Mouse (Mus musculus) E14TG2a.4 (cell line): ENCODE measurements at regions not wholly inside any gene's neighbourhood (a gene's known extent, or its start where the extent isn't known, plus 50 kb on each side); places are given as distances from the start of the nearest gene placed in this dataset.

Experiments
- H3K27me3 ChIP-seq: 2 replicates; pipeline ENCODE4 v1.6.1; 2014; ENCODE audit warnings: low read length, control low read depth; ENCODE audit not compliant: insufficient read depth
- H3K36me3 ChIP-seq: 2 replicates; pipeline ENCODE4 v1.6.1; 2014; ENCODE audit warnings: low read length, control low read depth; ENCODE audit not compliant: insufficient read depth
- H3K4me1 ChIP-seq: replicated peaks from 2 replicates; pipeline ENCODE4 v1.6.1; 2014; ENCODE audit warnings: low read depth, low read length, control low read depth
- H3K4me3 ChIP-seq: replicated peaks from 2 replicates; pipeline ENCODE4 v1.5.1; 2014; ENCODE audit warnings: mild to moderate bottlenecking, low read length
- H3K9me3 ChIP-seq: 2 replicates; pipeline ENCODE4 v1.6.1; 2014; ENCODE audit warnings: low read length, control low read depth
- CTCF ChIP-seq: conservative IDR thresholded peaks from 2 replicates; pipeline ENCODE4 v1.5.1; 2014; ENCODE audit warnings: low read length
- NANOG ChIP-seq: IDR thresholded peaks from 2 replicates; pipeline ENCODE4 v1.6.1; 2014; ENCODE audit warnings: borderline replicate concordance, low read length, mixed read lengths
- POU5F1 ChIP-seq: IDR thresholded peaks from 2 replicates; pipeline ENCODE4 v1.6.1; 2014; ENCODE audit warnings: low read length, borderline replicate concordance

- TF ChIP-seq POU5F1 (no peak), NANOG (no peak), CTCF (no peak)
- no peaks in the 10 kb centered on the region for H3K4me1 ChIP-seq
- no peaks in the 10 kb centered on the region for H3K9me3 ChIP-seq
- H3K4me3 ChIP-seq, result no peak overlapping the region
- H3K27me3 ChIP-seq, result no peaks in the 10 kb centered on the region
- no peaks in the 10 kb centered on the region for H3K36me3 ChIP-seq
Measured at GRCm38 (mm10) chr8:127838311-127838710, 520.1 kb upstream of the Nrp1 start.

GRCm38 (mm10) chr8:127847332-127848018, 510.9 kb upstream of the Nrp1 start:
- Histone ChIP-seq H3K4me1 (no peaks in the 10 kb centered on the region), H3K27me3 (no peaks in the 10 kb centered on the region), H3K4me3 (no peak overlapping the region), H3K9me3 (no peaks in the 10 kb centered on the region), H3K36me3 (no peaks in the 10 kb centered on the region)
- no peak for TF ChIP-seq POU5F1
- TF ChIP-seq NANOG, result no peak
- TF ChIP-seq CTCF, result no peak

- Histone ChIP-seq H3K4me1 (no peaks in the 10 kb centered on the region), H3K9me3 (no peaks in the 10 kb centered on the region), H3K4me3 (no peak overlapping the region), H3K36me3 (no peaks in the 10 kb centered on the region), H3K27me3 (no peaks in the 10 kb centered on the region)
- no peak for TF ChIP-seq NANOG
- TF ChIP-seq CTCF, result no peak
- TF ChIP-seq POU5F1, result no peak
Measured at GRCm38 (mm10) chr8:127849926-127850325, 508.5 kb upstream of the Nrp1 start.

- Histone ChIP-seq H3K4me3 (no peak overlapping the region), H3K4me1 (no peaks in the 10 kb centered on the region)
- TF ChIP-seq CTCF (no peak), NANOG (no peak), POU5F1 (no peak)
Measured at GRCm38 (mm10) chr8:127855653-127856300, 502.6 kb upstream of the Nrp1 start.

GRCm38 (mm10) chr8:127856351-127857135, 501.9 kb upstream of the Nrp1 start:
- Histone ChIP-seq H3K4me3 (no peak overlapping the region), H3K27me3 (no peaks in the 10 kb centered on the region), H3K36me3 (no peaks in the 10 kb centered on the region), H3K9me3 (no peaks in the 10 kb centered on the region), H3K4me1 (no peaks in the 10 kb centered on the region)
- TF ChIP-seq NANOG (no peak), CTCF (no peak), POU5F1 (no peak)

More at GRCm38 (mm10) chr8:127855653-127856300, 502.6 kb upstream of the Nrp1 start:
- Histone ChIP-seq H3K9me3 (no peaks in the 10 kb centered on the region), H3K36me3 (no peaks in the 10 kb centered on the region), H3K27me3 (no peaks in the 10 kb centered on the region)

GRCm38 (mm10) chr8:127859036-127859435, 499.4 kb upstream of the Nrp1 start:
- no peak for TF ChIP-seq POU5F1
- TF ChIP-seq NANOG, result no peak
- no peak for TF ChIP-seq CTCF
- H3K4me1 ChIP-seq, result no peaks in the 10 kb centered on the region
- no peaks in the 10 kb centered on the region for H3K27me3 ChIP-seq
- peaks cover 9% of the 10 kb centered on the region; the same call in 1 of the 2 replicates for H3K9me3 ChIP-seq
- no peaks in the 10 kb centered on the region for H3K36me3 ChIP-seq
- no peak overlapping the region for H3K4me3 ChIP-seq

GRCm38 (mm10) chr8:127860376-127860775, 498.0 kb upstream of the Nrp1 start:
- H3K4me3 ChIP-seq, result no peak overlapping the region
- no peak for TF ChIP-seq NANOG
- TF ChIP-seq POU5F1, result no peak
- TF ChIP-seq CTCF, result no peak

GRCm38 (mm10) chr8:127860891-127861290, 497.5 kb upstream of the Nrp1 start:
- Histone ChIP-seq H3K27me3 (no peaks in the 10 kb centered on the region), H3K4me3 (no peak overlapping the region), H3K4me1 (no peaks in the 10 kb centered on the region), H3K36me3 (no peaks in the 10 kb centered on the region), H3K9me3 (peaks cover 9% of the 10 kb centered on the region; the same call in 1 of the 2 replicates)
- no peak for TF ChIP-seq POU5F1

More at GRCm38 (mm10) chr8:127860376-127860775, 498.0 kb upstream of the Nrp1 start:
- Histone ChIP-seq H3K36me3 (no peaks in the 10 kb centered on the region), H3K9me3 (peaks cover 9% of the 10 kb centered on the region; the same call in 1 of the 2 replicates), H3K27me3 (no peaks in the 10 kb centered on the region), H3K4me1 (no peaks in the 10 kb centered on the region)
